Mouse (Mus musculus) cerebellum, adult 2 months (tissue): ENCODE measurements around the gene Arl15.

Experiments used
- CTCF ChIP-seq: fragments of 200-500 bp; IDR thresholded peaks from 2 replicates; pipeline ENCODE4 v1.5.1; 2011; ENCODE audit warnings: low read depth, mild to moderate bottlenecking, control low read depth, low read length, moderate library complexity, borderline replicate concordance; ENCODE audit not compliant: insufficient read depth
- POLR2A ChIP-seq: fragments of 200-500 bp; IDR thresholded peaks from 2 replicates; pipeline ENCODE4 v1.6.1; 2011; ENCODE audit warnings: low read length, control low read depth, borderline replicate concordance; ENCODE audit not compliant: insufficient read depth

DNA sequence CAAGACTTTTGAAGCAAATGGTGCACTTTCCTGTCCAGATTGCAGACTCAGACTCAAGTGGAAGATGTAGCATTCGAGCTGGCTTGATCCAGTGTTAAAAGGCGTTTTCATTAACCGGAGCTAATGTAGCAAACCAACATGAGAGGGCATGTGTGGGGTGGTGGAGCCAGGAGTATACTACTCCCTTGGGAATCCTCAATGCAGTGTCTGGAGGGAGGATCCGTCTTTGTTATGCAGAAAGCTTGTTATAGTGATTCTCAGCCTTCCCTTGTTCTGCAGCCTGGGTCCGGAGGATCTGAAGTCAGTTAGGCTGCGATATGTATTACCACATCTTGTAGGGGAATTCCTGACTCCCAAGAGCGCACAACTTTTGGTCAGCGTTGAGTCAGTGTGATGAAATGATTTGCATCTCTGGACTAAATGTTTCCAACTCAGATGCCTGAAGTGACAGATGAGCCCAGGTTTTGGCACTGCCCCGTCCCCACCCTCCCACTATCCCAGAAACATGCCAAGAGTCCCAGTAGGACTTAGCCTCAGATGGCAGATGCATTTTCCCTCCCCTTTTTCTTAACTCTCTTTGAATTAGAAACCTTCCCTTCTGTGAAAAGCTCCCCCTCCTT is 363.9 kb downstream of the Arl15 start:
- TF ChIP-seq POLR2A (no peak), CTCF (no peak)
